Mouse (Mus musculus): ENCODE results near the gene Irgq. TPM values are rescaled to one million over a fixed set of nuclear protein-coding genes. Genes with fewer than 3 reads are reported as not detected.

Gene Irgq
- polyA plus RNA-seq, 1 experiment from 2014 or later, result 8.9 TPM

DNA sequence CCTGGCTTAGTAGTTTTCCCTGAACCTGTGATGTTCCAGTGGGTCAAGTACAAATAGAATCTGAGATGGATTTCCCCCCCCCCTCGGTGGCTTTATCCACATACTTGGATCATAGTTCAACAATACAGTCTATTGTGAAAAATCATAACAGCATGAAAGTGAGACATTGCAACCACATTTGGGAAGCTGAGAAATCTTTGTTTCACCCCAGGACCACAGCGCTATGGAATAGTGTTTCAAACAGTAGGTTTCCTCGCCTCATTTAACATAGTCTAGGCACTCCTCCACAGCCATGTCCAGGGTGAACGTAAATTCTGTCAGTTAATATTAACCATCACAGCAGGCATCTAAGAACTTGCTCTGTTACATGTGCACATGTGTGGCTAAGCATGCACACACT is 6.6 kb downstream of the Irgq start:
- Histone ChIP-seq H3K4me1 (peaks cover 19% of the 10 kb centered on the region), H3K36me3 (replicated peaks) (peaks cover 41% of the 10 kb centered on the region), H3K27ac (replicated peaks) (no peak overlapping the region), H3K9me3 (peaks cover 4% of the 10 kb centered on the region; the same call in 1 of the 2 replicates), H3K4me3 (no peak overlapping the region), H3K27me3 (replicated peaks; ENCODE audit: low read depth, poor library complexity, severe bottlenecking) (peaks cover 36% of the 10 kb centered on the region)
- DNase-seq (ENCODE audit: low spot score), result no peak
- 88% methylated on average over 4 of the region's 4 CpGs for WGBS

DNA sequence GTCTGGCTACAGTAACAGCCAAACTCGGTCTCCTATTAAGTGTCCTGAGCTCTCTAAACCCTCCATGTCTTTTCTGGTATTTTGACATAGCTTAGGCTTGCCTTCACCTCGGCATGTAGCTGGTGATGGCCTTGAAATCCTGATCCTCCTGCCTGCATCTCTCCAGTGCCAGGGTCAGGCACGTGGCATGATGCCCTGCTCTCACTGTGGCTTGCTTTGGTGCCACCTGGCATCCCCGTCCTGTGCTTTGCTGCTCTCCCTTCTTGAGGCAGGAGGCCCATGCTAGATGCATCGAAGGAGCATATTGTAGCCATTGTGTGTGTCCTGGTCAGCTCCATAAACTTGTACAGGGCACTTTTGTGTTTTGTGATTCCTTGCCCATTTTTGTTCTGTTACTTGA is 7.1 kb downstream of the Irgq start:
- H3K27me3 ChIP-seq (replicated peaks; ENCODE audit: low read depth, poor library complexity, severe bottlenecking), result peaks cover 31% of the 10 kb centered on the region
- 79% methylated on average over 5 of the region's 5 CpGs for WGBS
- no peak for DNase-seq (ENCODE audit: low spot score)

GRCm38 (mm10) chr7:24538154-24538553 is 7.7 kb downstream of the Irgq start:
- H3K27ac ChIP-seq (replicated peaks), result no peak overlapping the region
- H3K4me3 ChIP-seq, result no peak overlapping the region
- H3K9me3 ChIP-seq, result peaks cover 4% of the 10 kb centered on the region; the same call in 1 of the 2 replicates
- WGBS, result 53% methylated on average over 5 of the region's 5 CpGs
- H3K36me3 ChIP-seq (replicated peaks), result peaks cover 35% of the 10 kb centered on the region
- H3K27me3 ChIP-seq (replicated peaks; ENCODE audit: low read depth, poor library complexity, severe bottlenecking), result peaks cover 25% of the 10 kb centered on the region
- H3K4me1 ChIP-seq, result peaks cover 13% of the 10 kb centered on the region
- no peak for DNase-seq (ENCODE audit: low spot score)

More for the DNA sequence above, 7.1 kb downstream of the Irgq start:
- no peak overlapping the region for H3K4me3 ChIP-seq
- H3K9me3 ChIP-seq, result peaks cover 4% of the 10 kb centered on the region; the same call in 1 of the 2 replicates
- H3K4me1 ChIP-seq, result peaks cover 14% of the 10 kb centered on the region
- no peak overlapping the region for H3K27ac ChIP-seq (replicated peaks)
- peaks cover 38% of the 10 kb centered on the region for H3K36me3 ChIP-seq (replicated peaks)

DNA sequence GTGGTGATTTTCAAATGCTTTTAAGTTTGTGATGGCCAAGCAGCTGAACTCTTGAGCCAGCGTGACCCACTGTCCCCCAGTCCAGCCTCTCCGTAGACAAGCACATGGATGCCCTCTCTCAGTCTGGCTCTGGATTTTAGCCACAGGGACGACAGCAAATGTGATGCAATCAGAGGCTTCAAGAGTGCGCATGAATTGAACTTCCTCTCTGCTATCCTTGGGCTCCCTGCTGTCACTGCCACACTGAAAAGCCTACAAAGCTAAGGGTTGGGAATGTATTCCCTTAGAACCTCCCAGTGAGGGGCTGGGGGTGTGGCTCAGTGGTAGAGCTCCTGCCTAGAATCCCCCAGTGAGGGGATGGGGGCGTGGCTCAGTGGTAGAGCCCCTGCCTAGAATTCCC is 8.2 kb downstream of the Irgq start:
- peaks cover 20% of the 10 kb centered on the region for H3K27me3 ChIP-seq (replicated peaks; ENCODE audit: low read depth, poor library complexity, severe bottlenecking)
- no peak overlapping the region for H3K4me3 ChIP-seq
- peaks cover 7% of the 10 kb centered on the region for H3K4me1 ChIP-seq
- peaks cover 4% of the 10 kb centered on the region; the same call in 1 of the 2 replicates for H3K9me3 ChIP-seq
- H3K36me3 ChIP-seq (replicated peaks), result peaks cover 29% of the 10 kb centered on the region
- DNase-seq (ENCODE audit: low spot score), result no peak
- H3K27ac ChIP-seq (replicated peaks), result no peak overlapping the region
- 74% methylated on average over 5 of the region's 5 CpGs for WGBS

DNA sequence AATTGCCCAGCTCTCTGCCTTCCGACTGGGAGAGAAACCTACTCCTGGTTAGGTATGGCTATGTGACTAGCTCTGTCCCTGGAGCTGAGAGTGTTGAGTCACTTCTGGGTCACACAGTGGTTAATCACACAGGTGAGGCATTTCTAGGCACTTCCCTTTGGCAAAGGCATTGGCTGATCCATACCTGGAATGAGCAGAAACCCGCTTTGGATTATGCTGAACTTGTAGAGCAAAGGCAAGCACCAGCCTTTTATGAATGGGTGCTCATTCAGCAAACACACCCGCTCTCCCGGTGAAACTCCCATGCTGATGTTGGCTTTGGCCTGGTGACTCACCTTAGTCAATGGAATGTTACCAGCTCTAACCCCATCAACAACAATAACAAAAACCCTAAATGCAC is 9.2 kb downstream of the Irgq start:
- Histone ChIP-seq H3K4me1 (no peaks in the 10 kb centered on the region), H3K9me3 (peaks cover 4% of the 10 kb centered on the region; the same call in 1 of the 2 replicates), H3K36me3 (replicated peaks) (peaks cover 19% of the 10 kb centered on the region), H3K27me3 (replicated peaks; ENCODE audit: low read depth, poor library complexity, severe bottlenecking) (peaks cover 10% of the 10 kb centered on the region), H3K27ac (replicated peaks) (no peak overlapping the region), H3K4me3 (no peak overlapping the region)
- WGBS, result 92% methylated on average over 4 of the region's 4 CpGs
- DNase-seq (ENCODE audit: low spot score), result no peak

- Histone ChIP-seq H3K27ac (replicated peaks) (no peak overlapping the region), H3K9me3 (no peaks in the 10 kb centered on the region), H3K4me1 (peaks cover 17% of the 10 kb centered on the region), H3K4me3 (no peak overlapping the region), H3K36me3 (replicated peaks) (peaks cover 16% of the 10 kb centered on the region), H3K27me3 (replicated peaks; ENCODE audit: low read depth, poor library complexity, severe bottlenecking) (no peaks in the 10 kb centered on the region)
- DNase-seq (ENCODE audit: low spot score), result no peak
- 87% methylated on average over 2 of the region's 2 CpGs for WGBS
These were observed 14.0 kb downstream of the Irgq start for GRCm38 (mm10) chr7:24544506-24544905.

DNA sequence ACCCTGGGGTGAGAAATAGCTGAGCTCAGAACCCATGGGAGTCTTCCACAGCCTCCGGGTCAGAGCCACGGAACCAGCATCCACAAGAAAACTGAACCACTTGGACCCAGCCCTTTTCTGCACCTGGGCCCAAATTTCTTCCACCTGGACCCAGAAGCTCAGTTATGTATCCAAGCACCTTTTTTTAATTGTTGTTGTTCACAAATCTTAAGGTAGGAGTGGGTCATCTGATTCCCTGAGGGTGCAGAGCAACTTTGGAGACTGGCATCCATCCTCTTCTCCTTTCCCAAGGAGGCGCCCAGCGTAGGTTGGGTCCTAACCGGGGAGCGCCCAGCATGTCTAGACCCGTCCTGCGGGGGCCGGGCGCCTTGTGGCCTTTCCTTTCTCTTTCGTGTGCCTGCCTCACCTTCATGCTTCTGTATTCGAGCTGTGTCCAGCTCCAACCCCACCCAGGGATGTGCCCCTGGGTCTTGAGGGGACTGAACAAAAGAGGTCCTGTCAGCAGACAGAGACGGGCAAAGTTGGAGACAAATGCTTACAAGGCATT is 15.7 kb downstream of the Irgq start, which contains the start of the genes Pinlyp and Xrcc1:
Gene Pinlyp (minus strand): TSS at position 51 of the 547 bp plus-strand sequence.
Gene Xrcc1 (plus strand): TSS at position 222 of the 547 bp plus-strand sequence.
- Histone ChIP-seq H3K4me1 (peaks cover 17% of the 10 kb centered on the region), H3K36me3 (replicated peaks) (peaks cover 33% of the 10 kb centered on the region), H3K9me3 (no peaks in the 10 kb centered on the region), H3K27ac (replicated peaks) (peak within 1 kb of the TSS; percentile 90), H3K4me3 (peak within 1 kb of the TSS; percentile 87), H3K27me3 (replicated peaks; ENCODE audit: low read depth, poor library complexity, severe bottlenecking) (no peaks in the 10 kb centered on the region)
- WGBS, result 35% methylated on average over 13 of the region's 13 CpGs
- DNase-seq (ENCODE audit: low spot score), result peak; percentile 15

DNA sequence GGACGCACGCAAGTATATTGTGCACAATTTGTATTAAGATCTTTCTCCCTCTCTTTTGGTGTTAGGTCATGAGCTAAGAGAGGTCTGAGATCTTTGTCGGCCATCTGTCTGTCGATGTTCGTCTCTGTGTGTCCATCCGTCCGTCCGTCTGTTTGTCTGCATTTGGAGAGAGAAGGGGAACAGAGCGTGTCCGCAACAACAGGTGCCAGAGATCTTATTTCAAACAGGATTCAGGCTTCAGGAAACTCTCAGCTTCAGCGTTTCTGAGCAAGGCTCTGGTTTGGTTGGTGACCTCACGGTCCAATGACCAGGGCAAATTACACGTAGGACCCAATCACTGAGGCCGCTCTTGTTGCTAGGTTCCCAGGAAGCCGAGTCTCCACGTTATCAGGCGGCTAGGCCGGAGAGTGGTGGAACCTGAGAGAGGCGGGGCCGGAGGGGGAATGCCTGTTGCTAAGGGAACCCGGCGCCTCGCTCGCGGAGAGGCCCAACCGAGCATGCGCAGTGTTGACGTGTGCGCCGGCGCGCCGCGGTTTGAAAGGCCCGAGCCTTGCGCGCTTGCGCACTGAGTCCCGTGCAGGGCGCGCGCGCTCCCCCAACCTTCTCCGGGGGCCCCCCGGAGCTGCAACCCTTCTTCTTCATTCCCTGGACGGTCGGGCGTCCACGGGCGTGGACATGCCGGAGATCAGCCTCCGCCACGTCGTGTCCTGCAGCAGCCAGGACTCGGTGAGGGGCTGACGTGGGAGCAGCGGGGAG is 16.3 kb downstream of the Irgq start:
- H3K27me3 ChIP-seq (replicated peaks; ENCODE audit: low read depth, poor library complexity, severe bottlenecking), result no peaks in the 10 kb centered on the region
- H3K27ac ChIP-seq (replicated peaks), result peak overlapping the region; percentile 90
- under 1% methylated on average over 57 of the region's 57 CpGs for WGBS
- peak; percentile 100 for DNase-seq (ENCODE audit: low spot score)
- H3K36me3 ChIP-seq (replicated peaks), result peaks cover 39% of the 10 kb centered on the region
- H3K9me3 ChIP-seq, result no peaks in the 10 kb centered on the region
- H3K4me1 ChIP-seq, result peaks cover 17% of the 10 kb centered on the region
- peak overlapping the region; percentile 87 for H3K4me3 ChIP-seq

- H3K4me3 ChIP-seq, result peak overlapping the region; percentile 87
- H3K4me1 ChIP-seq, result peaks cover 17% of the 10 kb centered on the region
- H3K9me3 ChIP-seq, result no peaks in the 10 kb centered on the region
- no peak for DNase-seq (ENCODE audit: low spot score)
- H3K27ac ChIP-seq (replicated peaks), result peak overlapping the region; percentile 90
- WGBS, result 30% methylated on average over 13 of the region's 13 CpGs
- no peaks in the 10 kb centered on the region for H3K27me3 ChIP-seq (replicated peaks; ENCODE audit: low read depth, poor library complexity, severe bottlenecking)
- peaks cover 47% of the 10 kb centered on the region for H3K36me3 ChIP-seq (replicated peaks)
These were observed 17.1 kb downstream of the Irgq start for GRCm38 (mm10) chr7:24547534-24548036.

GRCm38 (mm10) chr7:24551985-24552759 is 21.7 kb downstream of the Irgq start:
- no peak overlapping the region for H3K27ac ChIP-seq (replicated peaks)
- no peak overlapping the region for H3K4me3 ChIP-seq
- peaks cover 9% of the 10 kb centered on the region for H3K4me1 ChIP-seq
- DNase-seq (ENCODE audit: low spot score), result no peak
- WGBS, result 87% methylated on average over 12 of the region's 12 CpGs
- no peaks in the 10 kb centered on the region for H3K27me3 ChIP-seq (replicated peaks; ENCODE audit: low read depth, poor library complexity, severe bottlenecking)
- peaks cover 90% of the 10 kb centered on the region for H3K36me3 ChIP-seq (replicated peaks)
- H3K9me3 ChIP-seq, result no peaks in the 10 kb centered on the region

GRCm38 (mm10) chr7:24555786-24556185 is 25.3 kb downstream of the Irgq start:
- peaks cover 94% of the 10 kb centered on the region for H3K36me3 ChIP-seq (replicated peaks)
- no peak for DNase-seq (ENCODE audit: low spot score)
- H3K27me3 ChIP-seq (replicated peaks; ENCODE audit: low read depth, poor library complexity, severe bottlenecking), result no peaks in the 10 kb centered on the region
- no peaks in the 10 kb centered on the region for H3K9me3 ChIP-seq
- WGBS, result 93% methylated on average over 10 of the region's 10 CpGs
- H3K27ac ChIP-seq (replicated peaks), result no peak overlapping the region
- H3K4me1 ChIP-seq, result no peaks in the 10 kb centered on the region
- H3K4me3 ChIP-seq, result no peak overlapping the region

- Histone ChIP-seq H3K4me3 (no peak overlapping the region), H3K27ac (replicated peaks) (no peak overlapping the region), H3K27me3 (replicated peaks; ENCODE audit: low read depth, poor library complexity, severe bottlenecking) (no peaks in the 10 kb centered on the region), H3K36me3 (replicated peaks) (peaks cover 91% of the 10 kb centered on the region), H3K4me1 (no peaks in the 10 kb centered on the region), H3K9me3 (no peaks in the 10 kb centered on the region)
- 90% methylated on average over 4 of the region's 4 CpGs for WGBS
- no peak for DNase-seq (ENCODE audit: low spot score)
These were observed 31.0 kb downstream of the Irgq start for GRCm38 (mm10) chr7:24561450-24561849.

Data from embryonic facial prominence, embryonic 10.5 days (tissue).